Mouse (Mus musculus) skeletal muscle tissue, adult 2 months (tissue): Measurements from ENCODE around the gene Fyco1.
"Not testable (repeated sequence)": the region's sequence is repeated elsewhere in the genome, so short reads cannot be mapped to it uniquely, and the experiment has no call there.

Source experiments
- DNase-seq: peaks from one replicate; pipeline ENCODE4 v3.0.0-alpha.2; 2012; ENCODE audit warnings: low read depth, low spot score

Gene Fyco1

DNA sequence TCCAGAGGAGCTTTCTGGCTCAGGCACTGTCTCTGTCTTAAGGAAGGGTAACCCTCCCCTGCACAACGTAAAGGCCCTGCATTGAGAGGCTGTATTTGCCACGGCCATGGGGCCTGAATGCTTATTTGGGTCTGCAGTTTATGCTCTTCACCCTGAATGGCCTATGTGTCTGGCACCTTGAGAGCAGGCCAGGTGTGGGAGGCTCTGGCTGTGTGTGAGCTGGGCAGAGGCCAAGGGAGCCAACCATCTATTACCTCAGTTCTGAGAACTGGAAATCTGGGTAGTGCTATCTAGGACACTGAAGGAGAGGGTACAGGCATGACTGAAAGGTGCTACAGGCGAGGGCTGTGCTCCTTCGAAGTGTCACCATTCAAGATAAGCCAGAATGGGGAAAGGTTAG, 36.9 kb downstream of the Fyco1 start:
- peak; percentile 36 for DNase-seq

DNA sequence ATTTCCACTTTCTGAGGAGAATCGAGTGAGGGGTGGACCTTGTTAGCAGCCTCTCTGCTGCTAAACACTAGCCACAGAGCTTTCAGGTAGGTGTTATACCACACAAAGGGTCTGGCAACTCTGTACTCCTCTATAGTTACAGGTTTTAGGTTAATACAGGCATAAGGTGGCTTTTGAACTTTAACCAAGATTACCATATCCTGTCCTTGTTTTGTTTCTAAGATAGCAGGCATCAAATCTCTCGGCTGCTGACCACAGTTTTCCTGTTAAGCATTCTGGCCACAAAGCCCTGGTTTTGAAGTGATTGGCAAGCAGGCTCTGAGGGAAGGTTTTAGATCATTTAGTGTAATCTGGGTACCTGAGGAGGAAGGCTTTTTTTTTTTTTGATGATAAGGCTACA, 37.4 kb downstream of the Fyco1 start:
- no peak for DNase-seq

DNA sequence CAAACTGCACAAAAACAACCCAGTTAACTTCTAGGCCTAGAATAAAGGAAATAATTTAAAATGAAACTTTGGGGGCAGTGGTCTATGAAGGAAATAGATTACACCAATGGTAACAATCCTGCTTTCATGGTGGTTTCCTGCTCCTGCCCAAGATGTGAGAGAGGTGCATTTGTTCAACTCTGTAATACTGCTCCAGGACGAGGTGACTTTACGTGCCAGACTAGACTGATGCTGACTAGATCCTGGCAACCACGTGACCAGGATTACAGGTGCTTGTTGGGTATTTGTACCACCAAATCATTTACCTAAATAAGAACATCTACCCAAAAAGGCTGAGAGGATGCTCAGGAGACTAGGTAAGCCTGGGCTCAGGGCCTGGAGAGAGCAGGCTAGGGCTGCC, 39.9 kb downstream of the Fyco1 start:
- DNase-seq: no peak

DNA sequence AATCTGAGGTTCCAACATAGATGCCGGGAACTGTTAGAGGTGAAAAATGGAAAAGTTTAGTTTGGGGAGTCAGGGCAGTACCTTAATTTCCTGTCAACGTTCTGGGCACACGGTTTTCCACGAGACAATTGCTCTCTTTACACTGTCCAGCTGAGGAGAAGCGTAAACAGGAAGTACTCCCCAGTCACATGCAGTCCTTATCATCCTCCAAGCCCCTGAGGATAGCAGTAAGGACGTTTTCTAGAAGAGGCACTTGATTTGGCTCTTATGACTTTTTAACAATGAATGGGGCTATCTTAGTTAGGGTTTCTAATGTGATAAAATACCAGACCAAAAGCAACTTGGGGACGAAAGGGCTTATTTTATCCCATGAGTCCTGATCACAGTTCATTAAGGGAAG, 43.1 kb downstream of the Fyco1 start:
- DNase-seq: no peak

DNA sequence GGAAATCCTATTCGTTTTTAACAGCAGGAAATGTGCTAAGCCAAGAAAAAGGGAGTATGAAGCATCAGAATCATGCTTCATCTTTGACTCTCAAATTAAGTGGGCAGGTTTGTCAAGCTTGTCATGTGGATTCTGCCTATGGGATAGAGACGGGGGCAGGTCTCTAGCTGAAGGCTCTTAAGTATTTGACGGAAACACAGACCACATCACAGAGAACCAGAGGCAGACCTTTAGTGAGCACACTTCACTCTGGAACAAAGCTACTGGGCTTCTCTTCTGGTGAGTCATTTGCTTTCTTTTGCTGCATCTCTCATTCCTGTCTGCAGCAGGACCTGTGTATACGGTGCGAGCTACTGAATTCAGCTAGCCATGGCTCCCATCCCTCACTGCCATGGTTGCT, 45.4 kb downstream of the Fyco1 start, which contains the start of gene Cxcr6:
Cxcr6 (plus strand) TSS at position 209 of the 400 bp plus-strand sequence.
- DNase-seq: no peak

DNA sequence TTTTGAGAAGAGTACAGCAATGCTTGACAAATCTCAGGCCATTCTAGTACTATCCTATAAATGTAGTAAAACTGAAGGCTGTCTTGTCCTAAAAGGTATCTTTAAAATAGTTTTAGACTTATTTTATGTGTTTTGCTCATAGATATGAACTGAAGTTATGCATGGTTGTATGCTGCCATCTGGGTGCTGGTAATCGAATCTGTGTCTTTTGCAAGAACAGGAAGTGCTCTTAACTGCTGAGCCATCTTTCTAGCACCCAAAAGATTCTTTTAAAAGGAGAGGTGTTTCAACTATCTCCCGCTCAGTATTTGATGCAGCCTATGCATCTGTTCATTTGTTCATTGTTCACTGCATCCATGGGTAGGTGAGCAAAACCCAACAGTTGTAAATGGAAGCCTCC, 46.5 kb downstream of the Fyco1 start:
- DNase-seq: no peak

DNA sequence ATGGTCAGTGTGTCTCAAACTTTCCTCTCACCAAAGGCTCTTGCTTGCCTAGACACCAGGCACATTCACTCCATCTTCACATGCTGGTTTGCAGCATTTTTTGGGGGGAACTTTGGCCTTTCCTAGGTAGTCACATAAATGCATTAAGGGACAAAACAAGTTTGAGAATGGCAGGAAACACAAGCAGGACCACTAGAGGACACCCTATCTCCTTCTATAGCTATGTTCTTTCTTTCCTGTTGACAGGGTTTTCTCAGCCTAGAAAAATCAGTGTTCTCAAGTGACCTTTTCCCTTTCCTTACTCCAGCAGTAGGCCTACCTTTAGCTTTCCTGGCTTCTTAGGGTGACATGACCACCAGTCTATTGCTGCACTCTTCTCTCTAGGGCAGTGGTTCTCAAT, 48.8 kb downstream of the Fyco1 start:
- DNase-seq: no peak

DNA sequence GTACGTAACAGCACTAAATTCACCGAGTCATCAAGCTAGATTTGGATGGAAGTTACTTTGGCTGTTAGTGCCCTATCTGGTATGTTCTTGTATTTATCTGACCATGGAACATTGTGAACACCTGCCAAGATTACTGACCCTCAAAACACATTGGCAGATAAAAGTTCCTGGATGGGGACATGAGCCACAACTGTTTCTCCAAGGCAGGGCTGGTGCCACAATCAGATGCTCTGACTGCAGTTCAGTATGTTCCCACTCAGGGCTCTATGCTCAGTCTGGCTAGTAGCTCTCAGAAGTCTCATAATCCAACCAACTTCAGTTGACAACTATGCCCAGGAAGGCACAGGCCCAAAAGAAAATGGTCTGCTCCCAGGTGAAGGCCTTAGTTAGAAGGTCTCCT, 49.3 kb downstream of the Fyco1 start:
- DNase-seq: no peak

DNA sequence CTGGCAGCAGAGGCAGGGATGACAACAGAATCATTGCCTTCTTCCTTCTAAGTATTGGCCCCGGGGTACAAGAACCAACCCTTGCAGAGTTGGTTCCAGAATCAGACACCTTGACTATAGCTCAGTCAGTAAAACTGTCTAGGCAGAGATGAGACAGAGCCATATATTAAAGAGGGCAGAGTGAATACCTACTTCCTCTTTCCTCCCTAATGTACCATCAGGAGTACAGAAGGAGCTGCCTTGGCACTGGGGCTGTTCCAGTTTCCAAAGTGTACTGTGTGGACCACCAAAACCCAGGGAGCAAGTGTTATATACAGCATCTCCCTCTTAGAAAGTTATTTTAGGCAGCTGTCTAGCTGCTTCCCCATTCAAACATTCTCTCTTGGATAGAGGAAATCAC, 50.2 kb downstream of the Fyco1 start:
- no peak for DNase-seq

DNA sequence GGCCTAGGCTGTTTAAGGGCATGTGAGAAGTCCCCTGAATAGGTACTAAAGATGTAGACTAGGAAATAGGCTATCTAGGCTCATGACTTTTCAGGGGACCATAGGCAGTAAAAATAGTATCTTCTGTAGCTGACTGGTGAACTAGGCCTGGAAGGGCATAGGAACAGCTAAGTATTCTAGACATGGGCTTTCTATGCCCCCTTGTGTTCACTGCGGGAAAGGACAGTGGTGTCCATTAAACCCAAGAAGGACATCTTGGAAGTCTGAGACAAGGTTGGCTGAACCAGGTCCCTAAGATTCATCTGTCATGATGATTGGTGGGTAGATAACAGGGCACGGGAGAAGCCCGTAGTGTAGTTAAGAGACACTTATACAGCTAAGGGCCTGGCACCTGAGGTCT, 55.5 kb downstream of the Fyco1 start:
- peak; percentile 30 for DNase-seq

DNA sequence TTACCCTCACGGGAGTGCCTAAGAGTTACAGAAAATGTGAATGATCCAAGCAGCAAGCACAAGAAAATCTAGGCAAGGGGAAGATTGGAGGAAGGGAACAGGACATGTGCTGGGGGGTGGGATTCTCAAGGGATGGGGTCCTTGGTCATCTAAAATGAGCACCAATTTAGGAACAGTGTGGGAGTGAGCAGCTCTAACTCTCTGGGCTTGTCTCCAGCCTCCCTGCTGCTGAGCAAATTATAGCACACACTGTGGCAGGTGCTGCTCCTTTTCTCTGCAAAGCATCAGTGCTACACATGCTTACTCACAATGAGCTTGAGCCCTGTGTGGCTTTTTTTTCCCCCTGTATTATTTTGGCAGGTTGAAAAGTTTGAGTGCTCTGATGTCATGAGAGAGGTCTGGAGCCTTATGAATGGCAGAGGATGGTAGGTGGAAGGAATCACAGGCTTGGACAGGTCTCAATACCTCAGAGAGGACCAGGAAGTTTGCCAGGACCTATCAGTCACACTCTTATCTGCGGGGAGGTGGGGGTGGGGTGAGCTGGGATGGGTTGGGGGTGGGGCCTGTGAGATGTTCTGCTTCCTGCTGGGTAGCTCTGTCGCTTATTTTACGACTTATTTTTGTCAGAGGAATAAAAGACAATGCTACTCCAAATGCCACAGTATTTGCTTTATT, 62.7 kb downstream of the Fyco1 start:
- no peak for DNase-seq

DNA sequence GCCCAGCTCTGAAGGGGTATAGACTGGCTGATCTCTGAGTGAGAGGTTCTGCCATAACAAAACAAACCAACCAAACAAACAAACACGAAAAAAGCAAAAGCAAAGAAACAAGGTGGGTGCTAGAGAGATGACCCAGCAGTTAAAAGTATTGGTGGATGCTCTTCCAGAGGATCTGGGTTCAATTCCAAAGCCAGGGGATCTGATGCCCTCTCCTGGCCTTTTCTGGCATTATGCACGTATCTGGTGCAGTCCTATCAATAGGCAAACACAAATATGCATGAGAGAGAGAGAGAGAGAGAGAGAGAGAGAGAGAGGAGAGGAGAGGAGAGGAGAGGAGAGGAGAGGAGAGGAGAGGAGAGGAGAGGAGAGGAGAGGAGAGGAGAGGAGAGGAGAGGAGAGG, 78.4 kb downstream of the Fyco1 start:
- DNase-seq: not testable (repeated sequence)

DNA sequence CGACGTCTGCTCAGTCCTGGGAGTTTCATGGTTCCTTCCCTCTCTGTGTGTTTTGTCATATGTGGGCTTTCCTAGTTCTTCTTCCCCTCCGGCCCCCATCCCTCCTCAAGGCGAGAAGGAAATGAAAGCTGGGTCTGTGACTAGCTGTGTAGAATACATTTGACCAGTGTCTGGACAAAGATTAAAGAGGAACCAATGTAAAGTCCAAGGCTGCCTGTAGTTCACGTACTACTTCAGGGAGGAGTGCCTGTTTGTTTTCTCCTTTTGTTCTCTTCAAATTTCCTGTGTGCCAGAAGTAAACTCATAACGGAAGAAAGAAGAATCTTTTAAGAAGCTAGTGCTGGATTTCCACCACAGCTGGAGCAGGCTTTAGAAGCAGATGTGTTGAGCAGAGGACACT, 82.2 kb downstream of the Fyco1 start:
- DNase-seq: no peak

DNA sequence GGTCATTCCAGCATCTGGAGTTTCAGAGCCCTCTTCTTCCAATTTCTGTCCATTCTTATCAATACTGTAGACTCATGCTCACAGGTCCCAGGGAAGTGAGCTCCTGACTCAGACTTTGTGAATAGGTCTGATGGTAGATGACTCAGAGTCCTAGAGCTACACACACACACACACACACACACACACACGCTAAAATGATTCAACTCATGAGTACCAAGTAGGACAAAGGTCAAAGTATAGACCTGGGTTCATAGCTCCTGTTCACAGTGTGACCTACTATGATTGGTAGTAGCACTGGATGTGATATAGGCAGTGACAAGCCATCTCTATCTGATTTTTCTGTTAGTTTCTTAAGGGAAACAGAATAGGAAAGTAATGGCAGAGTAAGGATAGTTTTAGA, 83.3 kb downstream of the Fyco1 start:
- no peak for DNase-seq

DNA sequence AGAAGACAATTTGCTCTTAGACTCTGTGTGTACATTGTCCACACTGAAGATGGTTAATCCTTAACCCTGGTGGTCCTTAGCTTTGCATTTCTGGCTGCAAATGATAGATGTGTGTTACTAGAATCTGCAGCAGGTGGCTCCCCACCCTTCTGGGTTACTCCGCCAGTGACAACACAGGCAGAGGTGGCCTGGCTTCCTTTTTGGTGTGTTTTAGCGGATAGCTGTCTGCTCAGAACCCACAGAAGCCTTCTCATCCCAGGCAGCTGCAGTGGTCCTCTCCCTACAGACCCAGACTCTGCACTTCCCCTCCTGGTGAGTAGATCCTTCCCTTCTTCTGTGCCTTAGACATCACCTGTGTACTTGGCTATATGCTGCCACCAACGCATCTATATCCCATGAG, 84.7 kb downstream of the Fyco1 start:
- DNase-seq: no peak

DNA sequence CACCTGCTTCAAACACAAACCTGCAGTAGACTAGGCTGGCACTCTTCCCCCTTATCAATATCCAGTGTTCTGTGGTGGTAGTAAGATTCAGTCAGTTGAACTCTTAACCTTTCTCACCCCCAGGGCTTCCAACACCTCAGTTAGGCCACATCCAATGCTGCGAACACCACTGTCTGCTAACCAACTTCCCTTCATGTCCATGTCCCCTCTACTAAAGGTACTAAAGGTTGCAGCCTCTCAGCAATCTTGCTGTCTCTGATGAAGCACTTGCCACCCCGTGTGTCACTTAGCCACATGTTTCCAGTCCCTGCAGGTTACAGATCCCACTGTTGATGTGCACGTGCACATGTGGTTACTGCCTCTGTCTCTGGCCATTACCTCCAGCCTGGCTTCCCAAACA, 87.9 kb downstream of the Fyco1 start:
- DNase-seq: no peak

DNA sequence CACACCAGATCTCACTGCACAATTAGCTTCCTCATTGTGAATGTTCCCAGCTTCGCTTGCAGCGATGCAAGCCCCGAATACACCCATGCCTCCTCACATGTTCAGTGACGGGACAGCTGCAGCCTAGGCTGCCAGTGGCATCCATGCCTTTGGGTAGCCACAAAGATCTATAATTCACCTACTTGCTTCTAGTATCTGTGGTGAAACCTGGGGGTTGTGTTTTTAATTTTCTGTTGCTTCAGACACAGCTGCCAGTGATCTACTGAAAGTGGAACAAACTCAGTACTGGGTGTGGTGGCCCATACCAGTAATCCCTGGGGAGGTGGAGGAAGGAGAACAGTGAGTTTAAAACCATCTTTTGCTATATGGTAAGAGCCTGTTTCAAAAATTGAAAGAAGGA, 88.8 kb downstream of the Fyco1 start:
- DNase-seq: peak; percentile 70

DNA sequence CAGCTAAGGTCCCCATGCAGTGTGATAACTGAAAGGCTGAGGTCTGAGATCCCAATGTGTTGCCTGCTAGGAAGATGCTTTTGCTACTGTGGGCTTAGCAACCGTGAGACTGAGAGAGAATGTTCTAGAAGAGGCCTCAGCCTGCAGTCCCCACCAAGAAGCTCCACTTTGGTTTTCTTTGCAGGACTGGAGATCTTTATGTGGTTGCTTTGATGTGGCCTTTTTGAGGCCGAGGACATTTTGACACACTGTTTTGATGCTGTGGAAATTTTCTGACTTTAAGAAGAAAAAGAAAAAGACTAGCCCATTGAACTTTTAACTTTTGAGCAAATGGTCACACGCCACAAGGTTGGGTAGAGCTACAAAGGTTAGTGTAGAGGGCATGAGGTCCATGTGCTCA, 90.9 kb downstream of the Fyco1 start:
- no peak for DNase-seq

DNA sequence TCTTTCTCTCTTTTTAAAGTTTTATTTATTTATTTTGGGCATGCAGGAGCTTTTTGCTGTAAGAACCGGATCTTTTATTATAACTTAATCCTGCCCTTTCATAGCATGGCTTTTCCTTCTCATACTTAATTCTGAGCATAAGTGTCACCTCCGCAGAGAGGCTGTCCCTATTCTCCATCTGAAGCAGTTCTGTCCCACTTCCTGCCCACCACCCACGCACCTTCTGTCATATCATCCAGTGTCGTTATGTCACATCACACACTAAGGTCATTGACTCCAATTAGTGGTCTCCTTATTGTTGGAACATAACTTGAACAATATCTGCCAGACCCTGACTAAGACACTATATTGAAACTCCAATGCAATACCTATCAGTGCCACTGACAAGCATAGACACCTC, 93.1 kb downstream of the Fyco1 start:
- DNase-seq: no peak

DNA sequence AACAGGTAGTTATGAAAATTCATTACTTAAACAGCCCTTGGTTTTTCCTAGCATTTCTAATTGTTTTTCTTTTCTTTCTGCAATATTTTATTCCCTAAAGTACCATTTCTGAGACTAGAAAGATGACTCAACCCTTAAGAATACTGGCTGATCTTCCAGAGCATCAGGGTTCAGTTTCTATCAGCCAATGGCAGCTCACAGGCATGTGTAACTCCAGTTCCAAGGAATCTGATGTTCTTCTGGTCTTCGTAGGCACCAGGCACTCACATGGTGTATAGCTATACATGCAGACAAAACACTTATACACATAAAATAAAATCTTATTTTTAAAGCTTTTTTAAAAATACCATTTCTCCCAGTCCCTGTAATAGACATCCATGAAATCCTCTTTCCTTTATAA, 93.5 kb downstream of the Fyco1 start:
- DNase-seq: peak; percentile 50

DNA sequence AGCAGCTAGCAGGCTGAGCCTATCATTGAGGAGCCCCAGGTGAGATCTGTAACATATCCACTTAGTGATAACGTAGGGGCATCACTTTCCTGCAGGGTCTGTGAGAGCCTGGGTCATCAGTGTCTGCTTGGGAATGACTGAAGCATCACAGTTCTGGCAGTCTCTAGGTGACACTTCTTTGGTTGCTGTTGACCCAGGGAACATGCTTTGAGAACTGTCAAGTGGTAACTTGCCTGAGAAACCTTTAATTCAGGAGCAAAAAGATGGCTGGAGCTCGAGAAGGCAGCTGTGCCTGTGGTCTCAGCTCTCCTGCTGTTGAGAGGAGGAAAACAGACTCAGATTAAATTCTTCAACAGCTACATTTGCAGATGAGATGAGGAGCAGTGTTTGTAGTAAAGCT, 94.4 kb downstream of the Fyco1 start:
- DNase-seq: no peak

DNA sequence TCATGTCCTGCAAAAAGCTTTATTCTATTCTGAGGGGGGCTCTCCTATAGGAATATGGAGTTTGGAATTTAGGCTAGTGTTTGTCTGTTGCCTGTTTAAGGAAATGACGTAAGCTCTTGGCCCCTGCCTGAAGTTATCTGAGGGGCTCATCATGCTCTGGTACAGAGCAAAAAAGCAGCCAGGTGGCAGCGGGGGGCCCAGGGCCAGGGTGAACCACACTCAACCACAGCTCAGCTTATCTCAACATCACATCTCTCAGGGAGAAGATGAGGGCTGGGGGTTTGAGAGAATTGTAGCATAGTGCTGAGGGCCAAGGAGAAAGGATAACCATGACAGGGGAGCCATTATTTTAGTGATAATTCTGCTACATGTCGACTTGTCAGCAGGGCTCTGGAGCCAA, 94.9 kb downstream of the Fyco1 start:
- no peak for DNase-seq

DNA sequence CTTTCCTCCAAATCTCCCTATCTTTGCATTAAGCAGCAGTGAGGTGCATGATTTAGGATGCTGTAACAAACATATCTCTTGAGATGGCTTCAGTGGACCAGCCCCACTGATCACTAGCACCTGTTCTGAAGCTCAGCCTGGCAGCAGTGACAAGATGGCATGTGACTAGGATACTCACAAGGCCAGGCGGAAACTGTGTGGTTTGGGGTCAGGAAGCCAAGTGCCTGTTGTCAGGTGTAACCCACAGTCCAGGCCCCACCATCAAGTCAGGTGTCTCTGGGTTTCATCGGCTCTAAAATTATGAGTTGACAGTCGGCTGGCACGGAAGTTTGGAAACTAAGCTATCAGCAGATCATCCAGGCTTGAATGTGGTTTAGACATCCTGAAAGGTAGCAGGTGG, 97.4 kb downstream of the Fyco1 start:
- peak; percentile 24 for DNase-seq

DNA sequence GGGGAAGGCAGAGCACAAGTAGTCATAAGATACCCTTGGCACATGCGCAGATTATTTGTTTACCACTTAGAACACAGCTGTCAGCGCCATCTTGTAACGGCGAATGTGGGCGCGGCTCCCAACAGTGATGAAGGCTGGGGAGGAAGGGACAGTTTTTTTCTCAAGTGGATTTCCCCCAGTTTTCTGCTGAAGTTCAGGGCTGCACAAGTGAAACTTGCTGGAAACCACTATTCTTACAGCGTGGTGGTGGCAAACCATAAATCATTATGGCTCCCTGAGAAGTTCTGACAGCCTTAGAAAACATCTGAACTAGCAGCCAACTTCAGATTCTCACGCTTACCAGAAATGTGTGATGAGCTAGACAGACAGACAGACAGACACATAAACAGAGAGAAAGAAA, 102.0 kb downstream of the Fyco1 start:
- DNase-seq: not testable (repeated sequence)
